Mouse (Mus musculus) liver (tissue): ENCODE results near the gene Gstm5.
A peak's percentile ranks its signal among the peaks of the same experiment; 100 is the strongest.
"Not testable (repeated sequence)": the region's sequence is repeated elsewhere in the genome, so short reads cannot be mapped to it uniquely, and the experiment has no call there.

Source experiments
- DNase-seq: peaks from one replicate; pipeline ENCODE4 v3.0.0-alpha.2; 2020; ENCODE audit warnings: mixed read lengths

Gstm5 gene

GRCm38 (mm10) chr3:107873335-107874251 lies 22.0 kb upstream of the Gstm5 start:
- DNase-seq = no peak

DNA sequence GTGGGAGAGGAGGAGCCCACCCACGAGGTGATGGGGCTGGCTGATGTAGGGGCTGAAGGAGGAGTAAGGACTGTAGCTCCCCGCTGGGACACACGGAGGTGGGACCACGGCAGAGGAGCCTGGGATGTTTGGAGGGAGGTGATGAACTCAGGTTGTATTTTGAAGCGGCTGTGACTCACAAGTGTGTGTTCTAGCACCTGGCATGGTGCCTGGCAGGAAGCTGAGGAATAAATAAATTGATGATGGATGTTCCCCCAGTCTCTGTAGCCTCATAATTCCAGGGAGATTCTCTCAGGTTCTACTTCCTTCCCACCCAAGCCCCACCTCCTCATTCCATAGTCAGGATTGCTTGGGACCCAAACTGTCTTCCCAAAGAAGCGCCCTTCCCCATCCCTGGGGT lies 20.4 kb upstream of the Gstm5 start:
- no peak for DNase-seq

DNA sequence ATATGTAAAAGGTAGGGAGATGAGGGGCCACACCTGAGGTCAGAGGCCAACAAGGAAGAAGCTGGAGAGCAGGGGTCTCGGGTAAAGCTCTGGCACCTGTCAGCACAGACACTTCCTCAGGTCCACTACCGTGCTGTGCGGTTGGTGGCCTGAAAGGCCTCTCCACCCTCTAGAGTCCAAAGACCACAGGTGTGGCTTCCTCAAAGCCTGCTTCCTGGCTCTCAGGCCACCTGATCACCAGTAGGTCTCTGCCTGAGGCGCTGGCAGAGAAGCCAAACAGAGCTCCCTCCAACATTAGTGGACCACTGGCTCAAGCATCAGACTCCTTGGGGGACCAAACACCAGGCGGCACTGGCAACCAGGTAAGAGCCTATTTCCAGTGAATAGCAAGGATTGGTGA lies 18.6 kb upstream of the Gstm5 start, which contains the start of gene Eps8l3:
Eps8l3 (plus strand) TSS at position 225 of the 400 bp plus-strand sequence.
- DNase-seq = no peak

GRCm38 (mm10) chr3:107877747-107878736 lies 17.6 kb upstream of the Gstm5 start:
- no peak for DNase-seq

DNA sequence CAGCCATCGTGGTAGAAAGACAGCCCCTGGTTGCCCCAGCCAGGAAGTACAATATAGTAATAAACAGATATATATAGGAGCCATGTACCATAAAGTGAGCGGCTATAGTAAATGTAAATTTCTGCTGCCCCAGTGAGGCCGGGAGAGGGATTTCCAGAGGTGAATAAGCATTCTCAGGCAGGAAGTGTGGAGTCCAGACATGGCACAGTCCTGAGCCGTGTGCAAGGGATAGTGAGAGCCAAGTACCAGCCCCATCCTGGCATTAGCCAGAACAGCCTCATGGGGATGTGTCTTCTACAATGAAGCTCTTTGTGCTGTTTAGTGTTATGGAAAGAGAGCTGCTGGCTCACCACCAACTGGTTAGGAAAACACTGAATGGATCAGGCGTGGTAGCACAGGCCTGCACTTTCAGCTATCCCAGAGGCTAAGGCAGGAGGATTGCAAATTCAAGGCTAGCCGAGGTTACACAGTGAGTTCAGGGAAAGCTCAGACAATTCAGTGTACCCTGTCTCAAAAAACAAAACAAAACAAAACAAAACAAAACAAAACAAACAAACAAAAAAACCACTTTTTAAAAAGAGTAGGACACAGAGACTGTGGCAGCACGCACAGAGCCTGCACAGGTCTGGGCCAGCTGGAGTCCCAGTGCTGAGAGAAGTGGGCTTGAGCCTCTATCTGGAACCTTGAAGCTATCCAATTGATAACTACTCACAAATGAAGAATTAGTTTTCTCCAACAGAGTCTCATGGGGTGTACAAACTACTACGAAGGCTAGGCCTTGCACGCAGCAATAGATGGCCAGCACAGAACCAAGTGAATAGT lies 7.7 kb upstream of the Gstm5 start:
- DNase-seq = no peak

DNA sequence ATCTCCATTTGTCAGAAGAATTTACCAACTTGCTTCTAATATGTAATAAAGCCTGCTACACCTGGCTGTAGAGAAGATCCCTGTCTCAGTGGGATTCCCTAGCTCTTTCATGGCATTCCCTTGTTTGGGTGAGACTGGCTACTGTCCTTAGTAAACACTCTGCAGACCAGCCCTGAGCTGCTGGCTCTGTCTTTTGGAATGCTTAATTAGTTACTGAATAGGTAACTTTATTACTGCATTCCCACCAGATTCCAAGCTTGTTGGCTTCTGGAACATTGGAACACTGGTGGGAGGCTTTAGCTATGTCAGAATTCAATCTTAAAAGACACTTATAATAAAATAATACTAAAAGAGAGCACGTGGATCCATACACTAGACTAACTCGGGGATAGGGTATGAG lies 6.4 kb upstream of the Gstm5 start:
- DNase-seq = not testable (repeated sequence)

- peak; percentile 16 for DNase-seq
These were observed 364 bp upstream of the Gstm5 start for GRCm38 (mm10) chr3:107895194-107895719.

DNA sequence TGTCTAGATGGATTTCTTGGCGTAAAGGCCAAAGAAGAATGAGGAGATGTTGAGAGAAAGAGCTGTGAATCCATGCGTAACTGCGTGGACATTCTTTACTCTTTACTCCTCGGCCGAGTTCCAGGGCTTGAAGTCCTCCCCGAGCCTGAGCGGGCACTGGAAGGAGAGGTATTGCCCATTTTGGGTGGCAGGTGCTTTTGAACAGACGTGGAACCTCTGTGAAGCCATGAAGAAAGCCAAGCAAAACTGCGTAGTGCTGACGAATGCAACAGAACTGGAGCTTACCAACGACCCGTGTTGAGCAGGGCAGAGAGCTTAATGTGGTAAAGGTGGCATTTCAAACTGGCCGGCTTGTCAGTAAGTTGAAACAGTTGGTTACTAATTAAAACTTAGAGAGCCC lies 3.1 kb downstream of the Gstm5 start:
- no peak for DNase-seq

DNA sequence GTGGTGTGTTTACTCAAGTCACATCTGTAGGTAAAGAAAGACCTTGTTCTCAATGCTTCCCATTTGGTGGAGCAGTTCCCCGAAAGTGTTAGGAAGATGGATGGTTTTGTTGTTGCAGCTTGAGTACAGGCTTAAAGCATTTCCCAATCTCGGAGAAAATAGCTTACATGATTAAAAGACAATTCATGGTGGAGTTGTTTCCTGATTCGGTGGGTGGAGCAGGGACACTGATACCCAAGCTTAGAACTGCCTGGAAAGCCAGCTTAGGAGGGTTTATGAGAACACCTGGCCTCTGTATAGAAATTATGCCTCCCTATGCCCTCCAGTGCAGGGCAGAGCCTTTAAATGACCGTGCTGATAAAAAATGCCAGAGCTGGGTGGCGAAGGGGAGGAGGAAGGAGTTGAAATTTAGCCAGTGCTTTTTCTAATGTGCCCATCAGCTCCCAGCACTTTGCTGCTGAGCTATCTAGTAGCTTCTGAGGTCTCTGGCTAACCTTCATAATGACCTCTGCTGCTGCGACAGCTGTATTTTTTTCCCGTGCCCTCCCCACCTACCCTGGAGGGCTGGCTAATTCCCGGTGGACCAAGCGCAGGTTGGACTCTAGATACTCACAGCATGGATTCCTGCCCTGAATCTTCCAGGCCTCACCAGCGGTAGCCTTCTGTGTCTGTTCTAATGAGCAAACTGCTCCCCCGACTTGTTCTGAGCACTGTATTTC lies 5.5 kb downstream of the Gstm5 start:
- no peak for DNase-seq

DNA sequence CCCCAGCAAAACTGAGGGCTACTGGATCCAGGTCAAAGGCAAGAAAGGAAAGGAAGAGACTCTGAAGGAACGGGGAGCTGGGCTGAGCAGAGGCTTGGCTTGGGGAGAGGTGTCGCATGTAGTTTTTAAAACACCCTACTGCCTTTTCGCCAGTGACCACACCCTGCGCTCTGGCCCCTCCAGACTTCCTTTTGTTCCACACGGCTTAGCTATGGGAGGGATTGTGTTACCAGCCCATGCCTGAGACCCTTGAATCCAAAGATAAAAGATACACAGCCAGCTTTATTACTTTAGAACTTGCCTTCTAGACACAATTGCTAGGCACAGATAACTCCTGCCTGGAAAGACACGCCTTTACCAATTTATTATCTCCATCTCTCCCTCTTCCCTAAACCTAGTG lies 10.3 kb downstream of the Gstm5 start:
- DNase-seq = peak; percentile 12

DNA sequence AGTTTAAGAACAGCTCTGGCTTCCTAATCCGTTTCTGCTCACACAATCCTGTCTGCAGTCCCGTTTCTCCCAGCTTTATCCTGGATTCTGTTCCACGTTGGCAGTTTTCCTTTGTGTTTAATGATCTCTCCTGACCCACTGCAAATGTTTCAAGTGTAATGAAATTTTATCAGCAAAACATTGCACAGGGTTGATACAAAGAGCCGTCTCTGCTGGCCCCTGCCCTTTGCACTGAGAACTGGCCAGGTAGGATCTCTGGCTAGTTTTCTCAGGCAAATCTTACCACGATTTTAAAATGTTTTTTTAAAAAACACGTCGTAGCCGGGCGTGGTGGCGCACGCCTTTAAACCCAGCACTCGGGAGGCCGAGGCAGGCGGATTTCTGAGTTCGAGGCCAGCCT lies 21.1 kb downstream of the Gstm5 start:
- no peak for DNase-seq

GRCm38 (mm10) chr3:107917097-107917496 lies 21.5 kb downstream of the Gstm5 start:
- no peak for DNase-seq

GRCm38 (mm10) chr3:107917783-107918408 lies 22.3 kb downstream of the Gstm5 start:
- DNase-seq = peak; percentile 45

- DNase-seq = no peak
These were observed 24.7 kb downstream of the Gstm5 start for GRCm38 (mm10) chr3:107920348-107920747.

GRCm38 (mm10) chr3:107925335-107925734 lies 29.7 kb downstream of the Gstm5 start:
- DNase-seq = no peak

DNA sequence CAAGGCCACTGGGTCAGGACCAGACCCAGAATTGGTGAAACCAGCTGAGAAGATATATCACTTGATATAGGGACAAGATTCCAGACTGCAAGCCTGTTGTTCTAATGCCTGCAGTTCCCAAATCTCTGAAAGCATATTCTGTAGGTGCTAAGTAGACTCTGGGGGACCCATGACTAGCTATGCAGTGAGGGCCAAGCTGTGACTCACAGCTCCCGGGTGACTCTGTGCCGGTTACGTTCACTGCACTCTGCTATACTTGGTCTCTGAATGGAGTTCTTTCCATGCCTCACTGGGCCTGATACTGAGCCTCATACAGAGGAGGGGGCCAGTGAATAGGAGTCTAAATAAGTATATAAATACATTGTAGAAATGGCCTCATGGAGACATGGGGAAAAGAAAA lies 32.2 kb downstream of the Gstm5 start:
- DNase-seq = no peak

- no peak for DNase-seq
These were observed 33.1 kb downstream of the Gstm5 start for GRCm38 (mm10) chr3:107928691-107929090.

DNA sequence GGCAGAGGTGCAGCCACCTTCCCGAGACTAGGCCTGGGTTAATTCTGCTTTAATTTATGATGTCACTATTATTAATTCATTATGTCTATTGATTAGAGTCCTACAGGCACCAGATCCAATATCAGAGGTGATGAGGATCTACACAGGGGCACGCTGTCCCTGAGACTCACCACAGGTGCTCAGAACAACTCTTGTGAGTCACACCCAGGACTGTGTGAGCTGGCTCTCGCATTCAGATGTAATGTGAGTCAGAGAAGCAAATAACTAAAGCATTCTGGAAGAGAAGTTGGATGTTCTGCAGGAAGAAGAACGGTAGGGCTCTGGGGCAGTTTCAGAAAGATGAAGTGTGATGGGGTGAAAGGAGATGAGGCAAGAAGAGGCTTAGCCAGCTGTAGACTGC lies 33.6 kb downstream of the Gstm5 start:
- no peak for DNase-seq

- no peak for DNase-seq
These were observed 34.1 kb downstream of the Gstm5 start for GRCm38 (mm10) chr3:107929731-107930130.

DNA sequence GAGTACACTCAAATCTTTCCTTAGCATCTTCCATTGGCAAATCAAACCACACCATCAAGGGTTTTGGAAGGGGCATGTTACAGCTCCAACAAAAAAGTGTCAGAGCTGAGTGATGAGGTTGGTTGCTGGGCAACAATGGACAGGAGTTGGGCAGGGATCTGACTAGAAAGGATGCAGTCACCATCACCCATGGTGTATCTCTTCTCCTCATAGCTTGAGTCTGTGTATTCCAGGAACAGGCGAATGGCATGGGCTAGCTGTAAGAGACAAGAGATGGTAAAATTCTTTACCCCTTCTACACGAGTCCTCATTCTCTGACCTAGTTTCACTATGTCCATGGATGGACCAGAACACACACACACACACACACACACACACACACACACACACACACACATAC lies 35.5 kb downstream of the Gstm5 start:
- no peak for DNase-seq

- DNase-seq = peak; percentile 90
These were observed 36.0 kb downstream of the Gstm5 start, which contains the start of gene Gstm7 for GRCm38 (mm10) chr3:107931670-107932069. Gene Gstm7, minus strand, starts transcription at chr3:107931817.
